Mouse (Mus musculus): ENCODE data around the gene Lao1. TPM values are rescaled to one million over a fixed set of nuclear protein-coding genes. Genes with fewer than 3 reads are reported as not detected.

Gene Lao1
- polyA plus RNA-seq, 1 experiment from 2014 or later = not detected

DNA sequence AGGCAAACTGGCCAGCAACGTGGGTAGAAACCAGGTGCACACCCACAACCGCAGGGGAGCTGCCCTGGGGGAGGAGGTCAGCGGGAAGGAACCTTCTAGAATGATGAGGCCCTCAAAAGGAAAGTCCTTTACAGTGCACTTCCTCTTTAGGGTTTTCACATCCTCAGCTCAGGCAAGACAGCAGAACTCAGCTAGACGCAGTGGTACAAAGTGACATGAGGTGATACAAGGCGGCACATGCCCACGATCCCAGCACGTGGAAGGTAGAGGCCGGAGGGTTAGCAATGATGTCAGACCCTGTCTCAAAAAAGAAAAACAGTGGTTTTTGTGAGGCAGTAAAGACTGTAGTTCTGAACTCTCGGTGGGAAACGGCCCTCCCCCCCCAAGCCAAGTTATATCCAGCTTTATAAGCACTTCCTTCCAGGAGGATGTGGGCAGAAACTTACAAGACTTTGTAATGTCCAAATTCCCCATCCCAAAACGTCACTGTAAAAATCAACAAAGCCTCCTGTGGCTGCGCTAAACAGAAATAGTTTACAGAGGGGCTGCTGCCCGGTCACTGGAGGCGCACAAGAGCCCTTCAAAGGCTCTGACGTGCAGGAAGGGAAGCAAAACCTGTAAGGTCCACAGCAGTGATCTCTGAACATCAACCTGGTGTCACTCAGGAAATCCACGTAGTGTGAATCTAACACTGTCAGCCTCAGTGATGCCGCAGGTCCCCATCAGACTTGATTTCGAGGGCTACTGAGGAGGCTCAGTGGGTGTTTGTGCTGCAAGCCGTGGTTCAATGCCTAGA lies 38.5 kb downstream of the Lao1 start:
- POLR2A ChIA-PET = no interaction called here
- CTCF ChIA-PET = no interaction called here
- no peak for TF ChIP-seq CTCF (IDR thresholded peaks at IDR 0.05)
- ATAC-seq = no peak
- no peak for DNase-seq (ENCODE audit: low read depth, low spot score)
- no peaks in the 10 kb centered on the region for H3K27me3 ChIP-seq
- in situ Hi-C loops (cut with MboI; ENCODE audit: low pct_unique_long_range_greater_than_20kb) = loop anchor here (10.0 kb wide), 1 partner anchor 355 kb away; no protein-coding TSS in a partner anchor

DNA sequence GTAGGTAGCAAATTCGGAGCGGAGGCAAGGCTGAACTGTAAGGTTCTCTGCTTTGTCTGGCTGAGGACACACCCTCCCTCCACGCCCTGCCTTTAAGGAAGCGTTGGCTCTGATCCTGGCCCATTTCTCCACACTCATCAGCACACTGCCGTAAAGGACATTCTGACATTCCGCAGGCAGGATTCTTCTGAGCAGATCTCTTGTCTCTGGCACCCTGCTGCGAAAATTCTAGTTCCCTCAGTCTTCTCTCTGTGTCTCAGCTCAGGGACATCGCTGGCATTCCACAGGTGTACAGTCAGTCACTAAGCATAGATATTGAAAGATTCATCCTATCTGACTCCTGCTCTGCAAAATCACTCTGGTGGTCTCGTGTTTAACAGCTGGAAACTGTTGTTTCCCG lies 40.3 kb downstream of the Lao1 start:
- ATAC-seq = peak; percentile 55
- POLR2A ChIA-PET = no interaction called here
- CTCF ChIA-PET = no interaction called here
- DNase-seq (ENCODE audit: low read depth, low spot score) = no peak
- TF ChIP-seq CTCF (IDR thresholded peaks at IDR 0.05) = no peak
- H3K27me3 ChIP-seq = no peaks in the 10 kb centered on the region
- in situ Hi-C loops (cut with MboI; ENCODE audit: low pct_unique_long_range_greater_than_20kb) = no loop called here

DNA sequence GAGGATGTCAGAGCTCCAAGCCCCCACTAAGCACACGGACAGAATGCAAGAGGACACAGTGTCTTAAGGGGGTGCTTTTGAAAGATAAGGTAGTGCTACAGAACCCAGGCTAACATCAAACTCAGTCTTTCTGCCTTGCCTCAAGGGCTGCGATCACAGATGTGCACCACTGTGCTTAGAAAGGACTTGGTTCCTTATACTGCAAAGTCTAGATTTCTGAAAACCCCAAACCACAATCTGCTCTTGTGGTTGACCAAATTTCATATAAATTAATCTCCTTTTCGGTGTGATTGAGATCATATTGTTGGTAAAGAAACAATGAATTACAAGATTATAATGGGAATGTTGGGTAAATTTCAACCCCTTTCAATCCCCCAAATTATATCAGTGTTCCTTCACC lies 41.1 kb downstream of the Lao1 start:
- no peak for ATAC-seq
- no peak for TF ChIP-seq CTCF (IDR thresholded peaks at IDR 0.05)
- in situ Hi-C loops (cut with MboI; ENCODE audit: low pct_unique_long_range_greater_than_20kb) = no loop called here
- no peaks in the 10 kb centered on the region for H3K27me3 ChIP-seq
- POLR2A ChIA-PET = no interaction called here
- CTCF ChIA-PET = interaction anchor here (1.2 to 2.5 kb wide), 3 partner anchors 14 to 201 kb away, joined by 3 to 9 read pairs (median 5); no protein-coding TSS in a partner anchor
- no peak for DNase-seq (ENCODE audit: low read depth, low spot score)

DNA sequence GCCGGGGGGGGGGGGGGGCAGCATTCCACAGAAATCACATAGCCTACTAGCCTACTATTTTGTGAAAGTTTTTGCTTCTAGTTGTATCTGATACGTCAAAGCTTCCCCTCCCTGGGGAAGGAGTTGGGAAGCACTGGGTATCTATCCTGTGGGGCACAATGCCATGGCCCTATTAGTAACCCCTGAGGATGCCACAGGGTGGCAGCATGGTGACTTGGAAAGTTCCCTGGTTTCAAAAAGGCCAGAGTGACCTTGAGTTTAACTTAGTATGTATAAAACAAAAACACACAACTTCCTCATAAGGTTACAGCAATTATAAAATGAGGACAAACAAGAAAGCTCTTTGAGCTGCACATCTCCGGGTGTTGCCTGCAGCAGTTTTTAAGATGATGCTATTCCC lies 42.8 kb downstream of the Lao1 start:
- peak; percentile 68 for TF ChIP-seq CTCF (IDR thresholded peaks at IDR 0.05)
- POLR2A ChIA-PET = interaction anchor here (1.0 kb wide), 1 partner anchor 189 kb away, joined by 3 read pairs; no protein-coding TSS in a partner anchor
- in situ Hi-C loops (cut with MboI; ENCODE audit: low pct_unique_long_range_greater_than_20kb) = no loop called here
- DNase-seq (ENCODE audit: low read depth, low spot score) (no peak), ATAC-seq (no peak)
- no peaks in the 10 kb centered on the region for H3K27me3 ChIP-seq
- CTCF ChIA-PET = interaction anchor here (0.9 to 3.2 kb wide), 15 partner anchors 16 to 211 kb away, joined by 3 to 10 read pairs (median 5); partner anchors contain the start of genes Slc2a1 and Zfp691

DNA sequence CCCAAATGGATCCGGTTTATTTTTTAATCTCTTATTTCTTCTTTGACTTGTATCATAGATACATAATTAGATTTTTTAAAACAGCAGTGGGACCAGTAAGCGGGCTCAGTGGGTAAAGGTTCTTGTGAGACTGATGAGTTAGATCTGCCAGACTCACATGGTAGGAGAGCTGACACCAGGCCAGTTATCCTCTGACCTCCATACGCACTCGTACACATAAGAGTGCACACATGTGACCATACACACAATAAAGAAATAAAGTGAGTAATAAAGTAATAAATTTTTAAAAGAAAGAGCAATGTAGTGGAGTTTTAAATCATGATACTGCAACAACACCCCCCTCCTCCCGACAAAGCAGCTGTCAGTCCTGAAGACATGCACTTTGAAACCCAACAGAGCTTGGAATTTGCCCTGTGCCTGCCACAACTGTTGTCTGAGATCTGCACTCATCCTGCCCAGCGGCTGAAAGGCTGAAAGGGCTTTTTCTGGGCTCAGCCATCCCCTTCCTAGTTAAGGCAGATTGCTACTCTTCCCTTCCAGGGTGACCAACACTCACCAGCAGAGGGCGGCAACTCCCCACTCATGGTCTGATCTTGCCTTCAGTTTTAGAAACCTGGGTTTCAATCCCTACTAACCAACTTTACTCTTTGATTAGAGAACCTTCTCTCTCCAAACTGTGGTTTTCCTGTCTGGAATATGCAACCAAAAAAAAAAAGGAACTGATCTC lies 43.4 kb downstream of the Lao1 start:
- ATAC-seq (no peak), DNase-seq (ENCODE audit: low read depth, low spot score) (no peak)
- in situ Hi-C loops (cut with MboI; ENCODE audit: low pct_unique_long_range_greater_than_20kb) = loop anchor here (5.0 kb wide), 1 partner anchor 163 kb away; no protein-coding TSS in a partner anchor
- H3K27me3 ChIP-seq = no peaks in the 10 kb centered on the region
- ChIA-PET POLR2A (interaction anchor here (1.0 kb wide), 1 partner anchor 188 kb away, joined by 3 read pairs; no protein-coding TSS in a partner anchor), CTCF (interaction anchor here (0.9 to 3.2 kb wide), 14 partner anchors 101 to 210 kb away, joined by 3 to 10 read pairs (median 5); partner anchors contain the start of genes Slc2a1 and Zfp691)
- peak; percentile 85 for TF ChIP-seq CTCF (IDR thresholded peaks at IDR 0.05)

DNA sequence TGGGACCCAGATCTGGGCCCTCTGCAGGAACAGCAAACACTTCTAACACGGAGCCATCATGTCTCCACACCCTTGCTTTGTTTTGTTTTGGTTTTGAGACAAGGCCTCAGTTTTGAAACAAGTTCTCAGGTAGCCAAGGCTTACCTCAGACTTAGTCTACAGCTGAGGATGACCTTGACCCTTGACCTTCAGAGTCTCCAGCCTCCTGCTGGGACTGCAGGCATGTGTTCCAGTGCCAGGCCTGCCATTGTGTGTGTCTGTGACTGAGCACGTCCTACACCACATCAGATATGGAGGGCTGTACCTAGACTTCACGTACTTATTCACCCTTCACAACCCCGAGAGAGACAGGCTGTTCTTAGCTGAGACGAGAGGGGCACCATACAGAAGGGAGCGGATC lies 46.2 kb downstream of the Lao1 start:
- TF ChIP-seq CTCF (IDR thresholded peaks at IDR 0.05) = no peak
- DNase-seq (ENCODE audit: low read depth, low spot score) (no peak), ATAC-seq (no peak)
- ChIA-PET CTCF (interaction anchor here (1.0 to 1.2 kb wide), 2 partner anchors 22 to 165 kb away, joined by 3 read pairs; no protein-coding TSS in a partner anchor), POLR2A (no interaction called here)
- in situ Hi-C loops (cut with MboI; ENCODE audit: low pct_unique_long_range_greater_than_20kb) = loop anchor here (5.0 kb wide), 1 partner anchor 160 kb away; no protein-coding TSS in a partner anchor
- no peaks in the 10 kb centered on the region for H3K27me3 ChIP-seq

DNA sequence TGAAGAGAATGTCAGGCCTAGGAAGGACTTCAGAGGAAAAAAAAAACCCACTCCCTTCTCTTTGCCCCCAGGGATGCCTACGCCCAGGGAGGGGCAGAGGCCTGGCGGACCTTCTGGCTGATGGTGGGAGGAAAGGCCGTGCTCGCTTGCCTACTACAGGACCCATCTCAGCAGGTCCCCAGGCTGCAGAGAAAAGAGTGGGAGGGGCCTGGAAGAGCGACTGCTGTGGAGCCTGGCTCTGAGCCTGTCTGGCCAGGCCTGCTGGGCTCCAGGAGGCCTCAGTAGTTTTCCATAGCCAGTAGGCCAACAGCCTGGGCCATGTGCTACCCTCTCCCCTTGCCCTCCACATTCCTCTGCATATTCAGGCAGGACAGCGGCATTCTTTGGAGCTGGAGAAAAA lies 47.1 kb downstream of the Lao1 start:
- TF ChIP-seq CTCF (IDR thresholded peaks at IDR 0.05) = no peak
- in situ Hi-C loops (cut with MboI; ENCODE audit: low pct_unique_long_range_greater_than_20kb) = loop anchor here (5.0 kb wide), 1 partner anchor 159 kb away; no protein-coding TSS in a partner anchor
- POLR2A ChIA-PET = no interaction called here
- CTCF ChIA-PET = no interaction called here
- DNase-seq (ENCODE audit: low read depth, low spot score) (no peak), ATAC-seq (no peak)
- H3K27me3 ChIP-seq = no peaks in the 10 kb centered on the region

DNA sequence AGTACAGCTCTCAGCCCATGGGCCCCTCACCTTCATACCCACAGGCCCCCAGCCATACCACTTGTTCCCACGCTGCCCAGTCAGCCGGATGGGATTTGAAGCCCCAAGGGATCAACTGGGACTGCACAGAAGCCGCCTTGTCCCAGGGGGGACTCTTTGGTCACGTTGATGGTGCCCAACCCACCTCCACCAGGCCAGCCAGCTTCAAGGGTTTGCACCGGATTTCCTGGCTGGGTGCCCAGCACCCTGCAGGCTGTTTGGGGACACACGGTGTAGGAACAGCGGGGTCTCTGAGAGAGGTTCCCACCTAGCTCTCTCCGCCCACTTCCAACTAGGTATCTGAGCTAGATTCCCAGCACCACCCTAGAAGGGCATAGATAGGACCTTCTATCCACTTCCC lies 48.4 kb downstream of the Lao1 start:
- in situ Hi-C loops (cut with MboI; ENCODE audit: low pct_unique_long_range_greater_than_20kb) = loop anchor here (5.0 kb wide), 1 partner anchor 157 kb away; no protein-coding TSS in a partner anchor
- no peak for TF ChIP-seq CTCF (IDR thresholded peaks at IDR 0.05)
- DNase-seq (ENCODE audit: low read depth, low spot score) (no peak), ATAC-seq (no peak)
- CTCF ChIA-PET = interaction anchor here (0.8 to 1.4 kb wide), 4 partner anchors 98 to 164 kb away, joined by 3 to 4 read pairs (median 3); partner anchors contain the start of genes Slc2a1 and Zfp691
- POLR2A ChIA-PET = interaction anchor here (0.8 kb wide), 1 partner anchor 32 kb away, joined by 3 read pairs; no protein-coding TSS in a partner anchor
- no peaks in the 10 kb centered on the region for H3K27me3 ChIP-seq

DNA sequence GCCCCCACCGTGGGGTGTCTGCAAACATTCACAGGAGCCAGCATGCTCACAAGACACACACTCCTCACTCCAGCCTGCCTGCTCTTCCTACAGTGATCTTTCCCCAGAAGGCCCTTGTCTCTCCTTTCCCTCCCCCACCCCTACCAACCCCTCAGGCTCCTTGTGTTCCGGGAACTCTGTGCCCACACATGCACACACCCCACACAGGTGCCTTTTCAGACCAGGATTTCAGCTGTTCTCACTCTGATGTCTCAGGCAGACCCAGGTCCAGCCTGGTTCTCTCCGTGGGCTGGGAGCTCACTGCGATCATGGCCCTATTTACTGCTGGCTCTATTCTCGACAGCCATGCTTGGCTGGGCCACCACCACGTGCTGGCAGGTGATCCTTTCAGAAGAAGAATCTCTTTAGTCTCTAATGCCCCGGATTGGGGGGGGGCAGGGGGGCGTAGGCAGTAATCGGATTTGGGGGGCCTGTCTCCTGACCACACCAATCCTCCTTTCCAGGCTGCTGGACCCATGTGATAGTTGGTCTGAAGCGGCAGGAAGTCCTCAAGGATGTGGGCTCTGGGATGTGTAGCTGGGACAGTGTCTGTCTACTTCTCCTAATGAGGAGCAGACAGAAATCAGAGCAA lies 49.8 kb downstream of the Lao1 start:
- POLR2A ChIA-PET = no interaction called here
- TF ChIP-seq CTCF (IDR thresholded peaks at IDR 0.05) = no peak
- H3K27me3 ChIP-seq = no peaks in the 10 kb centered on the region
- in situ Hi-C loops (cut with MboI; ENCODE audit: low pct_unique_long_range_greater_than_20kb) = no loop called here
- CTCF ChIA-PET = no interaction called here
- ATAC-seq (no peak), DNase-seq (ENCODE audit: low read depth, low spot score) (no peak)

DNA sequence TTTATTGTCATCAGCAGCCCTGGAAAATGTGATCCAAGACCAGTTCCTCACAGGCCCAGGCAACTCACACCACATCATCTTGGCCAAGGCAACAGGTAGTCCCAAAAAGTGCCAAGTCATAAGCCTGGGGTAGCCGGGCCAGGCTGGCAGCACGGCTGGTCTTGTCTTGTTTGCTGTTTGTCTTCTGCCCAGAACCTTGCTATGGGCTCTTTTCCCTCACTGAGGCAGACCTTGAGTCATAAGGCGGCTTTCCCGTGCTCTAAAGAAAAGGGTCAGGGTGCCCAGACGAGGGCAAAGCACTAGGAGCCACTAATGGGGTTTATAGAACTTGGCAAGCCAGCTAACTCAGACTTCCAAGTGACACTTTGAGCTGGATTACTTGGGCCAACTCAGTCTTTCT lies 51.7 kb downstream of the Lao1 start:
- no peak for DNase-seq (ENCODE audit: low read depth, low spot score)
- POLR2A ChIA-PET = no interaction called here
- no peaks in the 10 kb centered on the region for H3K27me3 ChIP-seq
- no peak for ATAC-seq
- CTCF ChIA-PET = interaction anchor here (1.3 kb wide), 1 partner anchor 96 kb away, joined by 3 read pairs; the partner anchor contains the start of gene Slc2a1
- TF ChIP-seq CTCF (IDR thresholded peaks at IDR 0.05) = no peak
- in situ Hi-C loops (cut with MboI; ENCODE audit: low pct_unique_long_range_greater_than_20kb) = no loop called here

All from Patski (cell line).